Comparison of ENCODE assay signal across 14 mouse cellular contexts in genomic region chr4:117624660-117625059, GRCm38 (mm10). TPM values are rescaled to one million over a fixed set of nuclear protein-coding genes. Genes with fewer than 3 reads are reported as not detected.
A peak's percentile ranks its signal among the peaks of the same experiment; 100 is the strongest.
DNase-seq lines count a peak whose midpoint lies in the region; ATAC-seq and TF ChIP-seq lines count a peak whose summit lies in the region.
"Had no signal": no experiment of that assay in that cellular context is flagged by ENCODE, and none has a peak within 500 bp of the region (broad histone marks: within the 10 kb centered on the region; RNA-seq: fewer than 3 reads in every experiment).

No protein-coding gene starts in this region.

- TF ChIP-seq CTCF in kidney, adult 2 months (conservative IDR thresholded peaks at IDR 0.05; ENCODE audit: insufficient read depth, insufficient read length, low read depth, low read length) = no peak

- H3K9me3 ChIP-seq in neural tube, embryonic 13.5 days = no peaks in the 10 kb centered on the region
- no peaks in the 10 kb centered on the region for H3K9me3 ChIP-seq in forebrain, embryonic 10.5 days
- H3K9me3 ChIP-seq: heart, embryonic 12.5 days; liver, embryonic 15.5 days; midbrain, embryonic 10.5 days had no signal

- 56% methylated on average over 5 of the region's 5 CpGs for WGBS in neural tube, embryonic 13.5 days
- 58% methylated on average over 5 of the region's 5 CpGs for WGBS in kidney, adult 2 months
- WGBS in forebrain, embryonic 10.5 days = 95% methylated on average over 5 of the region's 5 CpGs

- no peak overlapping the region for H3K9ac ChIP-seq in neural tube, embryonic 13.5 days
- H3K9ac ChIP-seq: heart, embryonic 12.5 days; hindbrain, embryonic 14.5 days; liver, embryonic 15.5 days had no signal

- no peak for TF ChIP-seq POLR2A in kidney, adult 2 months (IDR thresholded peaks at IDR 0.05; ENCODE audit: low read depth, low read length)

- H3K4me2 ChIP-seq in neural tube, embryonic 13.5 days = no peak overlapping the region
- H3K4me2 ChIP-seq: heart, embryonic 12.5 days; hindbrain, embryonic 14.5 days; liver, embryonic 15.5 days had no signal

- H3K27me3 ChIP-seq in neural tube, embryonic 13.5 days = peaks cover 3% of the 10 kb centered on the region
- H3K27me3 ChIP-seq in kidney, adult 2 months (replicated peaks; ENCODE audit: control insufficient read depth, insufficient read depth, low read length) = no peaks in the 10 kb centered on the region
- no peaks in the 10 kb centered on the region for H3K27me3 ChIP-seq in forebrain, embryonic 10.5 days (ENCODE audit: poor library complexity, severe bottlenecking)
- H3K27me3 ChIP-seq: heart, embryonic 12.5 days; liver, embryonic 15.5 days had no signal

- H3K4me3 ChIP-seq in neural tube, embryonic 13.5 days = no peak overlapping the region
- no peak overlapping the region for H3K4me3 ChIP-seq in kidney, adult 2 months (ENCODE audit: insufficient read depth, low read depth, low read length)
- H3K4me3 ChIP-seq in forebrain, embryonic 10.5 days = no peak overlapping the region
- H3K4me3 ChIP-seq: heart, embryonic 12.5 days; liver, embryonic 15.5 days; midbrain, embryonic 10.5 days had no signal

- H3K27ac ChIP-seq in neural tube, embryonic 13.5 days (replicated peaks) = peak overlapping the region; percentile 6; the same call in 1 of the 2 replicates
- no peak overlapping the region for H3K27ac ChIP-seq in kidney, adult 2 months (ENCODE audit: insufficient read depth, low read depth, low read length)
- no peak overlapping the region for H3K27ac ChIP-seq in forebrain, embryonic 10.5 days
- H3K27ac ChIP-seq: liver, embryonic 15.5 days; midbrain, embryonic 10.5 days had no signal

- peaks cover 17% of the 10 kb centered on the region for H3K36me3 ChIP-seq in neural tube, embryonic 13.5 days
- H3K36me3 ChIP-seq in kidney, adult 2 months (ENCODE audit: control insufficient read depth, insufficient read depth, low read length) = no peaks in the 10 kb centered on the region
- H3K36me3 ChIP-seq in forebrain, embryonic 10.5 days (replicated peaks) = peaks cover 55% of the 10 kb centered on the region

- H3K4me1 ChIP-seq in neural tube, embryonic 13.5 days (replicated peaks) = peaks cover 32% of the 10 kb centered on the region
- no peaks in the 10 kb centered on the region for H3K4me1 ChIP-seq in kidney, adult 2 months (ENCODE audit: control insufficient read depth, insufficient read depth, low read length)
- H3K4me1 ChIP-seq in forebrain, embryonic 10.5 days = peaks cover 27% of the 10 kb centered on the region

- peak; percentile 18 for DNase-seq in CD4-positive, CD25-positive, alpha-beta regulatory T cell, adult 2 months (ENCODE audit: low read depth, low spot score)
- no peak for DNase-seq in neural tube, embryonic 10.5 days (ENCODE audit: extremely low spot score, low spot score)
- peak; percentile 72 for DNase-seq in kidney, adult 2 months
- DNase-seq in kidney, postnatal 36 days = peak; percentile 50 to 56
- DNase-seq in forebrain, embryonic 10.5 days (ENCODE audit: extremely low spot score, low spot score) = no peak
- no peak for DNase-seq in left cerebral cortex, adult 18-20 months (ENCODE audit: low spot score in 2 of 2)
- DNase-seq: cerebellum, adult 18-20 months; layer of hippocampus, postnatal 36 days had no signal

- ATAC-seq in CD4-positive, CD25-positive, alpha-beta regulatory T cell, adult 4 months = no peak
- ATAC-seq in neural tube, embryonic 13.5 days (ENCODE audit: low read depth) = 0 out of 2 replicates have a peak, but pooled peaks have one; percentile 33

RNA-seq across cellular contexts. Expression of gene Dmap1, which starts 57.4 kb away (rescaled TPM):
- polyA plus RNA-seq in CD4-positive, CD25-positive, alpha-beta regulatory T cell, adult 4 months (2017; shearing (Covaris generic)) = 10 to 100 TPM; 25.0 to 31.5 TPM
- polyA plus RNA-seq in neural tube, embryonic 13.5 days (2015; fragmentation: Nextera tagmentation; extraction: Ambion mirVana) = 67.3 and 70.8 TPM in 2 replicates
- 14.8 and 17.0 TPM in 2 replicates for polyA plus RNA-seq in kidney, adult 2 months (2012; rRNA removed)
- 72.3 and 76.1 TPM in 2 replicates for polyA plus RNA-seq in forebrain, embryonic 10.5 days (2016; fragmentation: Nextera tagmentation; extraction: Ambion mirVana)
- total RNA-seq in left cerebral cortex, adult 18-20 months (2021) = 10 to 100 TPM; 38.8 to 39.6 TPM

Comparison
In these comparisons a context has a peak if more than half of its experiments do, and no peak if none do; other contexts are left out.
1. DNase-seq: peak in CD4-positive, CD25-positive, alpha-beta regulatory T cell, adult 2 months (single experiment), kidney, adult 2 months (single experiment) and kidney, postnatal 36 days (2 of 2); none in neural tube, embryonic 10.5 days (single experiment), forebrain, embryonic 10.5 days (single experiment) and left cerebral cortex, adult 18-20 months (0 of 2).